Mouse (Mus musculus) bone marrow, adult 2 months (tissue): ENCODE measurements around the gene Vnn3.

Experiments
- CTCF ChIP-seq: fragments of 200-500 bp; IDR thresholded peaks from 2 replicates; pipeline ENCODE4 v1.5.1; 2011; ENCODE audit warnings: low read length, control low read depth; ENCODE audit not compliant: control insufficient read depth, insufficient read depth
- POLR2A ChIP-seq: fragments of 200-500 bp; IDR thresholded peaks from 2 replicates; pipeline ENCODE4 v1.6.1; 2011; ENCODE audit warnings: low read depth, mild to moderate bottlenecking, control low read depth, low read length, borderline replicate concordance; ENCODE audit not compliant: control insufficient read depth

DNA sequence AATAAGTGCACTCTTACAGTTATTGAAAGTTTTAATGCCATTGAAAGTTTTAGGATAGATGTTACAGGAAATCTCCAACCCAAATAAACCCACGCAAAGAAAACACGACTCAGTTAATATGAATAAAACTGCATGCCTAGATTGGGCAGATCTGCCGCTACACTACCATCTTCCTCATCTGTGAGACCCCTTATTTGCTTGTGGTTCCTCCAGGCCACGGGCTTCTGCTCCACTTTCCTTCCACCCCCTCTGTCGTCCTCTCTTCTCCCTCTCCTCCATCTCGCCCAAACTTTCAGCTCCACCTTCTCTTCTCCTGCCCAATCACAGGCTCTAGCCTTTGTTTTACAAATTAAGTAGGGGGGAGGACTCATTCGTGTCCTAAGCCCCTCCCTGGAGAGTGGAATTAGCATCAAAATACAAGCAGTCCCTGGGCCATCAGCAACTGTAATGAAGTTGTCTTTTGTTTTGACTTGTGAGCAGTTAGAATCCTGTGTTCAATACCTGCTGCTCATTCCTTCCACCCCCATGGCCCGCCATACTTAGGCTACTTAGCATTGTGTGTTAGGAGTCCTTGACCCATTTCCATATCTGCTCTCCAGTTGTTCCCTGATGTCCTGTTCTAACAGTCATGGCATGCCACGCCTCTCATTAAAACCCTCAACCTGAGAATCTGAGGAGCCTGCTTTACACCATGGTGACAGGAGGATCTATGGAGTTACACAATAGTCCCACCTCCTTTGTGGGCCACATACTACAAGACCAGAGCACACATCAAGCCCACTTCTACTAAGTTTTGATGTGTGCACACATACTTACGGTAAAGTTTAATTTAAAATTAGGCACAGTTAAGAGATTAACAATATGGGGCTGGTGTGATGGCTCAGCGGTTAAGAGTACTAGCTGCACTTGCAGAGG is 38.2 kb upstream of the Vnn3 start:
- no peak for TF ChIP-seq CTCF
- TF ChIP-seq POLR2A: no peak
